Mouse (Mus musculus) heart, postnatal 25 days (tissue): ENCODE results near the gene Frmd6. TPM values are rescaled to one million over a fixed set of nuclear protein-coding genes. Genes with fewer than 3 reads are reported as not detected.

Experiments
- DNase-seq: peaks from one replicate; pipeline ENCODE4 v3.0.0; 2022; ENCODE audit warnings: low spot score
- intact Hi-C: fragments of 180-260 bp; cut with DNase I; formaldehyde crosslinking; loops from one replicate; pipeline ENCODE4 v1.15.1; 2025
- total RNA-seq, 2 experiments: library from RNA; stranded (reverse); gene quantifications; 2 replicates each; pipeline ENCODE4 v1.2.3; 2021

The Frmd6 gene
- total RNA-seq, 2 experiments from 2014 or later: 38.5 to 43.3 TPM

- no peak for DNase-seq
- intact Hi-C loops: no loop called here
Measured at GRCm38 (mm10) chr12:70807543-70807942, 17.8 kb upstream of the Frmd6 start.

GRCm38 (mm10) chr12:70807975-70808374, 17.3 kb upstream of the Frmd6 start:
- DNase-seq: no peak
- intact Hi-C loops: no loop called here

- intact Hi-C loops: no loop called here
- DNase-seq: no peak
Measured at GRCm38 (mm10) chr12:70809957-70810356, 15.4 kb upstream of the Frmd6 start.

- no peak for DNase-seq
- intact Hi-C loops: no loop called here
Measured at GRCm38 (mm10) chr12:70811772-70812171, 13.5 kb upstream of the Frmd6 start.

- no peak for DNase-seq
- intact Hi-C loops: no loop called here
Measured at GRCm38 (mm10) chr12:70812176-70812575, 13.1 kb upstream of the Frmd6 start.

- intact Hi-C loops: no loop called here
- no peak for DNase-seq
Measured at GRCm38 (mm10) chr12:70812822-70813465, 12.4 kb upstream of the Frmd6 start.

- DNase-seq: no peak
Measured at GRCm38 (mm10) chr12:70816731-70817130, 8.6 kb upstream of the Frmd6 start.

GRCm38 (mm10) chr12:70824017-70824416, 1.3 kb upstream of the Frmd6 start:
- intact Hi-C loops: no loop called here
- DNase-seq: no peak

More at GRCm38 (mm10) chr12:70816731-70817130, 8.6 kb upstream of the Frmd6 start:
- intact Hi-C loops: no loop called here

GRCm38 (mm10) chr12:70825651-70826317, 470 bp downstream of the Frmd6 start:
- intact Hi-C loops: loop anchor here (1.0 to 5.0 kb wide), 5 partner anchors 42 to 330 kb away; no protein-coding TSS in a partner anchor
- peak; percentile 35 for DNase-seq

GRCm38 (mm10) chr12:70826318-70827072, 1.2 kb downstream of the Frmd6 start:
- intact Hi-C loops: loop anchor here (2.0 to 5.0 kb wide), 3 partner anchors 41 to 174 kb away; no protein-coding TSS in a partner anchor
- no peak for DNase-seq

GRCm38 (mm10) chr12:70827187-70827900, 2.0 kb downstream of the Frmd6 start:
- intact Hi-C loops: loop anchor here (2.0 to 5.0 kb wide), 3 partner anchors 40 to 175 kb away; no protein-coding TSS in a partner anchor
- no peak for DNase-seq

GRCm38 (mm10) chr12:70827901-70828271, 2.6 kb downstream of the Frmd6 start:
- intact Hi-C loops: loop anchor here (2.0 to 5.0 kb wide), 3 partner anchors 39 to 176 kb away; no protein-coding TSS in a partner anchor
- DNase-seq: no peak

GRCm38 (mm10) chr12:70830982-70831566, 5.8 kb downstream of the Frmd6 start:
- no peak for DNase-seq
- intact Hi-C loops: no loop called here

GRCm38 (mm10) chr12:70832216-70832998, 7.1 kb downstream of the Frmd6 start:
- intact Hi-C loops: no loop called here
- no peak for DNase-seq

GRCm38 (mm10) chr12:70833050-70833449, 7.7 kb downstream of the Frmd6 start:
- DNase-seq: no peak
- intact Hi-C loops: no loop called here

GRCm38 (mm10) chr12:70834043-70834442, 8.7 kb downstream of the Frmd6 start:
- intact Hi-C loops: no loop called here
- DNase-seq: no peak

GRCm38 (mm10) chr12:70835004-70835403, 9.7 kb downstream of the Frmd6 start:
- DNase-seq: no peak
- intact Hi-C loops: no loop called here

- DNase-seq: peak; percentile 50
- intact Hi-C loops: no loop called here
Measured at GRCm38 (mm10) chr12:70837792-70838321, 12.5 kb downstream of the Frmd6 start.

- no peak for DNase-seq
- intact Hi-C loops: no loop called here
Measured at GRCm38 (mm10) chr12:70845371-70845770, 20.1 kb downstream of the Frmd6 start.
